Mouse (Mus musculus): Measurements from ENCODE around the gene Samhd1. TPM values are rescaled to one million over a fixed set of nuclear protein-coding genes. Genes with fewer than 3 reads are reported as not detected.

Samhd1 gene
- total and polyA plus RNA-seq, 2 experiments from 2014 or later, result 13.0 to 22.6 TPM

- Histone ChIP-seq H3K27me3 (ENCODE audit: control insufficient read depth, insufficient read depth, low read length) (no peaks in the 10 kb centered on the region), H3K4me2 (ENCODE audit: low read depth, low read length) (no peak overlapping the region), H3K9me3 (replicated peaks; ENCODE audit: control insufficient read depth, low read length) (no peaks in the 10 kb centered on the region), H3K27ac (ENCODE audit: low read depth) (no peak overlapping the region), H3K4me1 (ENCODE audit: control insufficient read depth, insufficient read depth) (no peaks in the 10 kb centered on the region), H3K9ac (replicated peaks; ENCODE audit: low read depth, low read length) (no peak overlapping the region), H3K4me3 (ENCODE audit: low read depth, low read length) (no peak overlapping the region), H3K36me3 (replicated peaks; ENCODE audit: control insufficient read depth, insufficient read depth, low read length) (peaks cover 50% of the 10 kb centered on the region)
- WGBS, result 84% methylated on average over 4 of the region's 4 CpGs
- TF ChIP-seq EP300 (IDR thresholded peaks at IDR 0.05; ENCODE audit: low read depth), result no peak
- TF ChIP-seq CTCF (IDR thresholded peaks at IDR 0.05; ENCODE audit: low read depth), result no peak
- no peak for ATAC-seq (ENCODE audit: insufficient read depth, low read depth)
- no peak for DNase-seq (ENCODE audit: low spot score)
These were observed 26.8 kb downstream of the Samhd1 start for GRCm38 (mm10) chr2:157108236-157108635.

- Histone ChIP-seq H3K4me1 (ENCODE audit: control insufficient read depth, insufficient read depth) (no peaks in the 10 kb centered on the region), H3K9me3 (replicated peaks; ENCODE audit: control insufficient read depth, low read length) (no peaks in the 10 kb centered on the region), H3K9ac (replicated peaks; ENCODE audit: low read depth, low read length) (no peak overlapping the region), H3K36me3 (replicated peaks; ENCODE audit: control insufficient read depth, insufficient read depth, low read length) (peaks cover 56% of the 10 kb centered on the region), H3K4me3 (ENCODE audit: low read depth, low read length) (no peak overlapping the region), H3K4me2 (ENCODE audit: low read depth, low read length) (no peak overlapping the region), H3K27me3 (ENCODE audit: control insufficient read depth, insufficient read depth, low read length) (no peaks in the 10 kb centered on the region), H3K27ac (ENCODE audit: low read depth) (no peak overlapping the region)
- DNase-seq (ENCODE audit: low spot score), result no peak
- no peak for ATAC-seq (ENCODE audit: insufficient read depth, low read depth)
- TF ChIP-seq CTCF (IDR thresholded peaks at IDR 0.05; ENCODE audit: low read depth), result no peak
- no peak for TF ChIP-seq EP300 (IDR thresholded peaks at IDR 0.05; ENCODE audit: low read depth)
- 83% methylated on average over 8 of the region's 8 CpGs for WGBS
These were observed 30.6 kb downstream of the Samhd1 start for GRCm38 (mm10) chr2:157104454-157104853.

- no peak overlapping the region for H3K27ac ChIP-seq (ENCODE audit: low read depth)
- H3K27me3 ChIP-seq (ENCODE audit: control insufficient read depth, insufficient read depth, low read length), result no peaks in the 10 kb centered on the region
- 63% methylated on average over 2 of the region's 2 CpGs for WGBS
- no peak for TF ChIP-seq EP300 (IDR thresholded peaks at IDR 0.05; ENCODE audit: low read depth)
- no peak for TF ChIP-seq CTCF (IDR thresholded peaks at IDR 0.05; ENCODE audit: low read depth)
- no peaks in the 10 kb centered on the region for H3K9me3 ChIP-seq (replicated peaks; ENCODE audit: control insufficient read depth, low read length)
- H3K4me1 ChIP-seq (ENCODE audit: control insufficient read depth, insufficient read depth), result no peaks in the 10 kb centered on the region
- DNase-seq (ENCODE audit: low spot score) (no peak), ATAC-seq (ENCODE audit: insufficient read depth, low read depth) (no peak)
- no peak overlapping the region for H3K4me3 ChIP-seq (ENCODE audit: low read depth, low read length)
- H3K4me2 ChIP-seq (ENCODE audit: low read depth, low read length), result no peak overlapping the region
- H3K9ac ChIP-seq (replicated peaks; ENCODE audit: low read depth, low read length), result no peak overlapping the region
- H3K36me3 ChIP-seq (replicated peaks; ENCODE audit: control insufficient read depth, insufficient read depth, low read length), result peaks cover 41% of the 10 kb centered on the region
These were observed 32.8 kb downstream of the Samhd1 start for GRCm38 (mm10) chr2:157102256-157102655.

- Histone ChIP-seq H3K4me3 (ENCODE audit: low read depth, low read length) (no peak overlapping the region), H3K36me3 (replicated peaks; ENCODE audit: control insufficient read depth, insufficient read depth, low read length) (peaks cover 41% of the 10 kb centered on the region), H3K27me3 (ENCODE audit: control insufficient read depth, insufficient read depth, low read length) (no peaks in the 10 kb centered on the region), H3K9ac (replicated peaks; ENCODE audit: low read depth, low read length) (no peak overlapping the region), H3K4me1 (ENCODE audit: control insufficient read depth, insufficient read depth) (no peaks in the 10 kb centered on the region), H3K4me2 (ENCODE audit: low read depth, low read length) (no peak overlapping the region), H3K9me3 (replicated peaks; ENCODE audit: control insufficient read depth, low read length) (no peaks in the 10 kb centered on the region), H3K27ac (ENCODE audit: low read depth) (no peak overlapping the region)
- 96% methylated on average over 9 of the region's 9 CpGs for WGBS
- DNase-seq (ENCODE audit: low spot score), result no peak
- no peak for TF ChIP-seq CTCF (IDR thresholded peaks at IDR 0.05; ENCODE audit: low read depth)
- no peak for ATAC-seq (ENCODE audit: insufficient read depth, low read depth)
These were observed 33.4 kb downstream of the Samhd1 start for GRCm38 (mm10) chr2:157101650-157102049.

GRCm38 (mm10) chr2:157100319-157100605 is 34.8 kb downstream of the Samhd1 start:
- DNase-seq (ENCODE audit: low spot score) (no peak), ATAC-seq (ENCODE audit: insufficient read depth, low read depth) (peak; percentile 58; the same call in 1 of the 2 replicates)
- H3K9ac ChIP-seq (replicated peaks; ENCODE audit: low read depth, low read length), result no peak overlapping the region
- H3K9me3 ChIP-seq (replicated peaks; ENCODE audit: control insufficient read depth, low read length), result no peaks in the 10 kb centered on the region
- peaks cover 35% of the 10 kb centered on the region for H3K36me3 ChIP-seq (replicated peaks; ENCODE audit: control insufficient read depth, insufficient read depth, low read length)
- no peaks in the 10 kb centered on the region for H3K4me1 ChIP-seq (ENCODE audit: control insufficient read depth, insufficient read depth)
- WGBS, result 53% methylated on average over 12 of the region's 12 CpGs
- no peak overlapping the region for H3K4me2 ChIP-seq (ENCODE audit: low read depth, low read length)
- TF ChIP-seq CTCF (IDR thresholded peaks at IDR 0.05; ENCODE audit: low read depth) (no peak), EP300 (IDR thresholded peaks at IDR 0.05; ENCODE audit: low read depth) (no peak)
- H3K27me3 ChIP-seq (ENCODE audit: control insufficient read depth, insufficient read depth, low read length), result no peaks in the 10 kb centered on the region
- H3K27ac ChIP-seq (ENCODE audit: low read depth), result no peak overlapping the region
- no peak overlapping the region for H3K4me3 ChIP-seq (ENCODE audit: low read depth, low read length)

- no peaks in the 10 kb centered on the region for H3K4me1 ChIP-seq (ENCODE audit: control insufficient read depth, insufficient read depth)
- peaks cover 31% of the 10 kb centered on the region for H3K36me3 ChIP-seq (replicated peaks; ENCODE audit: control insufficient read depth, insufficient read depth, low read length)
- H3K27me3 ChIP-seq (ENCODE audit: control insufficient read depth, insufficient read depth, low read length), result no peaks in the 10 kb centered on the region
- 65% methylated on average over 12 of the region's 12 CpGs for WGBS
- no peak for ATAC-seq (ENCODE audit: insufficient read depth, low read depth)
- DNase-seq (ENCODE audit: low spot score), result no peak
- no peak overlapping the region for H3K9ac ChIP-seq (replicated peaks; ENCODE audit: low read depth, low read length)
- no peaks in the 10 kb centered on the region for H3K9me3 ChIP-seq (replicated peaks; ENCODE audit: control insufficient read depth, low read length)
- no peak overlapping the region for H3K27ac ChIP-seq (ENCODE audit: low read depth)
- no peak for TF ChIP-seq EP300 (IDR thresholded peaks at IDR 0.05; ENCODE audit: low read depth)
- TF ChIP-seq CTCF (IDR thresholded peaks at IDR 0.05; ENCODE audit: low read depth), result no peak
- H3K4me3 ChIP-seq (ENCODE audit: low read depth, low read length), result no peak overlapping the region
- no peak overlapping the region for H3K4me2 ChIP-seq (ENCODE audit: low read depth, low read length)
These were observed 35.3 kb downstream of the Samhd1 start for GRCm38 (mm10) chr2:157099532-157100318.

Data from heart, postnatal 0 days (tissue).